Mouse (Mus musculus) cortical plate, adult 2 months (tissue): Measurements from ENCODE around the gene Mis18a.

Experiments
- CTCF ChIP-seq: fragments of 200-500 bp; IDR thresholded peaks from 2 replicates; pipeline ENCODE4 v1.5.1; 2011; ENCODE audit warnings: mild to moderate bottlenecking, control low read depth, low read length; ENCODE audit not compliant: insufficient read depth; ENCODE audit errors: extremely low read depth
- POLR2A ChIP-seq: fragments of 200-500 bp; IDR thresholded peaks from 2 replicates; pipeline ENCODE4 v1.6.1; 2011; ENCODE audit warnings: mild to moderate bottlenecking, low read length, control low read depth; ENCODE audit not compliant: insufficient read depth; ENCODE audit errors: extremely low read depth

GRCm38 (mm10) chr16:90674651-90675050 is 52.6 kb downstream of the Mis18a start:
- no peak for TF ChIP-seq POLR2A
- TF ChIP-seq CTCF = no peak
